Mouse (Mus musculus): ENCODE results near the gene Dyrk1b. TPM values are rescaled to one million over a fixed set of nuclear protein-coding genes. Genes with fewer than 3 reads are reported as not detected.

The Dyrk1b gene
- total RNA-seq, 1 experiment from 2014 or later, result 2.9 TPM

Other genes with a start within 250 kb of the Dyrk1b start
- 11.1 to 21.1 TPM (median 16.7 TPM) in 3 replicates for gene Zfp780b, start 200.3 kb upstream of the Dyrk1b start, total RNA-seq (2017)
- 6.2 to 12.1 TPM (median 11.3 TPM) in 3 replicates for gene Zfp850, start 165.4 kb upstream of the Dyrk1b start, total RNA-seq (2017)
- gene Psmc4, start 129.4 kb upstream of the Dyrk1b start, total RNA-seq (2017), result 125 to 153 TPM (median 125 TPM) in 3 replicates
- not detected in 3 replicates for gene Fcgbp, start 108.2 kb upstream of the Dyrk1b start, total RNA-seq (2017)
- not detected in 3 replicates for gene 9530053A07Rik, start 50.0 kb upstream of the Dyrk1b start, total RNA-seq (2017)
- gene Fbl, start 9.8 kb upstream of the Dyrk1b start, total RNA-seq (2017), result 53.4 to 77.1 TPM (median 61.5 TPM) in 3 replicates
- 0.29 to 0.39 TPM in 2 of 3 replicates, not detected in the other for gene Eid2, start 88.4 kb downstream of the Dyrk1b start, total RNA-seq (2017)
- 6.0 to 10.2 TPM (median 7.5 TPM) in 3 replicates for gene Eid2b, start 98.3 kb downstream of the Dyrk1b start, total RNA-seq (2017)
- not detected in 3 replicates for gene Selenov, start 111.7 kb downstream of the Dyrk1b start, total RNA-seq (2017)
- gene Dll3, start 122.8 kb downstream of the Dyrk1b start, total RNA-seq (2017), result not detected in 3 replicates
- 12.4 to 37.0 TPM (median 19.8 TPM) in 3 replicates for gene Timm50, start 132.6 kb downstream of the Dyrk1b start, total RNA-seq (2017)
- 118 to 138 TPM (median 122 TPM) in 3 replicates for gene Supt5, start 159.3 kb downstream of the Dyrk1b start, total RNA-seq (2017)
- gene Rps16, start 171.2 kb downstream of the Dyrk1b start, total RNA-seq (2017), result 691 to 731 TPM (median 723 TPM) in 3 replicates
- 8.4 to 13.1 TPM (median 12.7 TPM) in 3 replicates for gene Plekhg2, start 193.1 kb downstream of the Dyrk1b start, total RNA-seq (2017)
- gene Zfp36, start 200.8 kb downstream of the Dyrk1b start, total RNA-seq (2017), result 140 to 403 TPM (median 154 TPM) in 3 replicates
- gene Med29, start 213.2 kb downstream of the Dyrk1b start, total RNA-seq (2017), result 6.9 to 12.3 TPM (median 12.0 TPM) in 3 replicates
- 162 to 264 TPM (median 189 TPM) in 3 replicates for gene Paf1, start 213.5 kb downstream of the Dyrk1b start, total RNA-seq (2017)

Measured in monocyte, adult 5-6 weeks (primary cell).